Mouse (Mus musculus) intestine, embryonic 14.5 days (tissue): Measurements from ENCODE around the gene Diras1. TPM values are rescaled to one million over a fixed set of nuclear protein-coding genes. Genes with fewer than 3 reads are reported as not detected.
A peak's percentile ranks its signal among the peaks of the same experiment; 100 is the strongest.
"Not testable (repeated sequence)": the region's sequence is repeated elsewhere in the genome, so short reads cannot be mapped to it uniquely, and the experiment has no call there.

Source experiments
- ATAC-seq: fragments of 200-750 bp; cut with Nextera tagmentation; replicated peaks from 2 replicates; pipeline ENCODE4 v1.8.0; 2017; ENCODE audit warnings: low read depth, moderate number of reproducible peaks, moderate TSS enrichment, moderate library complexity; ENCODE audit not compliant: low FRiP score, low TSS enrichment
- DNase-seq: peaks from one replicate; pipeline ENCODE4 v3.0.0-alpha.2; 2018; ENCODE audit warnings: low spot score
- H3K27ac ChIP-seq: fragments of 300-500 bp; sonication (generic); 2 replicates; pipeline ENCODE4 v1.5.1; 2014; ENCODE audit warnings: low read depth, mild to moderate bottlenecking, control low read depth
- H3K27me3 ChIP-seq: fragments of 300-500 bp; sonication (generic); replicated peaks from 2 replicates; pipeline ENCODE4 v1.6.1; 2014; ENCODE audit warnings: low read length, control low read depth; ENCODE audit not compliant: control insufficient read depth, insufficient read depth
- H3K36me3 ChIP-seq: fragments of 300-500 bp; sonication (generic); 2 replicates; pipeline ENCODE4 v1.6.1; 2014; ENCODE audit warnings: low read length, control low read depth; ENCODE audit not compliant: control insufficient read depth, insufficient read depth
- H3K4me1 ChIP-seq: fragments of 300-500 bp; sonication (generic); replicated peaks from 2 replicates; pipeline ENCODE4 v1.6.1; 2014; ENCODE audit warnings: low read length, control low read depth, mixed read lengths; ENCODE audit not compliant: control insufficient read depth, insufficient read depth
- H3K4me2 ChIP-seq: fragments of 300-500 bp; sonication (generic); 2 replicates; pipeline ENCODE4 v1.6.1; 2014; ENCODE audit warnings: low read length
- H3K4me3 ChIP-seq: fragments of 300-500 bp; sonication (generic); 2 replicates; pipeline ENCODE4 v1.5.1; 2014; ENCODE audit warnings: low read depth, low read length, control low read depth, mixed read lengths
- H3K9ac ChIP-seq: fragments of 300-500 bp; sonication (generic); 2 replicates; pipeline ENCODE4 v1.6.1; 2014; ENCODE audit warnings: mild to moderate bottlenecking, low read length
- H3K9me3 ChIP-seq: fragments of 300-500 bp; sonication (generic); 2 replicates; pipeline ENCODE4 v1.6.1; 2016; ENCODE audit warnings: low read length, control low read depth; ENCODE audit not compliant: control insufficient read depth
- WGBS: fragments of 180-500 bp; shearing (Covaris S2); extraction: QIAGEN DNeasy Blood & Tissue Kit; methylation state at CpG from one replicate; pipeline ENCODE4 v1.1.7; 2014; 5-methylcytosine and 5-hydroxymethylcytosine counted together
- polyA plus RNA-seq: library from polyadenylated mRNA; unstranded; fragments of >200 nt; fragmentation: Nextera tagmentation; extraction: Ambion mirVana; gene quantifications from 2 replicates; pipeline ENCODE4 v1.2.1, GENCODE M21; 2014

Diras1 gene
- polyA plus RNA-seq, 1 experiment from 2014 or later = 0.65 TPM

GRCm38 (mm10) chr10:81058896-81059295, 33.4 kb upstream of the Diras1 start:
- Histone ChIP-seq H3K27ac (no peak overlapping the region), H3K36me3 (no peaks in the 10 kb centered on the region), H3K4me1 (peaks cover 13% of the 10 kb centered on the region), H3K9me3 (no peaks in the 10 kb centered on the region), H3K27me3 (no peaks in the 10 kb centered on the region), H3K4me2 (peak overlapping the region; percentile 87), H3K4me3 (peak overlapping the region; percentile 90), H3K9ac (peak overlapping the region; percentile 82)
- 87% methylated on average over 6 of the region's 6 CpGs for WGBS
- ATAC-seq (no peak), DNase-seq (no peak)

DNA sequence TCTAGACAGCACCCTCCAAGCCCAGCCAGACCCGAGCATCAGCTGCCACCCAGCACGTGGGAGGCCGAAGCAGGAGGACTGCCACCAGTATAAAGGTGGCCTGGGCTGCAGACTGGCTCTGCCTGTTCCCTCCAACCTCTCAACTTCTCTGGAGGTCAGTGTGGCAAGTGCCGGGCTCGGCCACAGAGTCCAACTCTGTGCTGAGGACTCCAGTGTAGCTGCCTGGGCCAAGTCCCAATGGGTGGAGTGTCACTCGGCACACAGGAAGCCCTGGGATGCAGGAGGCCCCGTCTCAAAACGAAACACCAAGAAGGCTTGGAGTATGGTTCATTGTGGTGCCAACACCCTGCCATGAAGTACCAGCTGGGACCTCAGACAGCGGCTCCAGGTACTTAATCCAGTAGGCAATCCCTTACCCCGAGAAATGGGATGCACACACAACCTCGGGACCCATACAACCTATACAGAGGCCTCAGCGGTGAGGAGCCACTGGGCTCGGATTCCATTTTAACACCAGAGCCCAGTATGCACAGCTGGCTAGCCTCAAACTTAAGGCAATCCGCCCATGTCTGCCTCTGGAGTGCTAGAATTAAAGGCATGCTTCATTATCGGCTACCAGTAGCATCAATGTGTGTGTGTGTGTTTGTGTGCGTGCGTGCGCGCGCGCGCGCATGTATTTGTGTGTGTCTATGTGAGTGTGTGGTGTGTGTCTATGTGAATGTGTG, 32.1 kb upstream of the Diras1 start:
- H3K4me2 ChIP-seq = no peak overlapping the region
- 0 out of 2 replicates have a peak, but pooled peaks cover under 1% of the 10 kb centered on the region for H3K36me3 ChIP-seq
- no peak overlapping the region for H3K4me3 ChIP-seq
- 93% methylated on average over 23 of the region's 23 CpGs for WGBS
- no peak overlapping the region for H3K9ac ChIP-seq
- DNase-seq (no peak), ATAC-seq (no peak)
- no peaks in the 10 kb centered on the region for H3K9me3 ChIP-seq
- H3K4me1 ChIP-seq = peaks cover 13% of the 10 kb centered on the region
- H3K27me3 ChIP-seq = no peaks in the 10 kb centered on the region
- no peak overlapping the region for H3K27ac ChIP-seq

DNA sequence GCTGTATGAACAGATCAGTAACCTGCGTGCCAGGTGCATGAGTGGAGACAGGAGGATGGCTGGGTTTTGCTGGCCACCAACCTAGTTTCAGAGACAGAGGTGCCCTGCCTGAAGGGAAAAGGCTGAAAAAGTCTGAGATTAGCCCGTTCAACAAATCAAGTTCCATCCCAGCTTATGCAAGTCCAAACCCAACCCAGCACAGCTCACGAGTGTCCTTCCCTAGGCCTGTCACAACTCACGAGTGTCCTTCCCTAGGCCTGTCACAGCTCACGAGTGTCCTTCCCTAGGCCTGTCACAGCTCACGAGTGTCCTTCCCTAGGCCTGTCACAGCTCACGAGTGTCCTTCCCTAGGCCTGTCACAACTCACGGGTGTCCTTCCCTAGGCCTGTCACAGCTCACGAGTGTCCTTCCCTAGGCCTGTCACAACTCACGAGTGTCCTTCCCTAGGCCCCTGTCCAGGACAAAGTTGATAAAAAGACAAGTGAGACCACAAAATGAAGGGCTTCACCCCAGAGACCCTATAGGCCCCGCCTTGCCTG, 30.4 kb upstream of the Diras1 start:
- not testable (repeated sequence) for H3K9me3 ChIP-seq, H3K4me2 ChIP-seq, H3K4me3 ChIP-seq, H3K27ac ChIP-seq, H3K27me3 ChIP-seq, DNase-seq, H3K9ac ChIP-seq, ATAC-seq
- 88% methylated on average over 9 of the region's 11 CpGs for WGBS
- Histone ChIP-seq H3K36me3 (peaks cover 17% of the 10 kb centered on the region), H3K4me1 (peaks cover 13% of the 10 kb centered on the region)

- H3K27me3 ChIP-seq = no peaks in the 10 kb centered on the region
Measured at GRCm38 (mm10) chr10:81055169-81055568, 29.7 kb upstream of the Diras1 start.

GRCm38 (mm10) chr10:81052577-81052976, 27.1 kb upstream of the Diras1 start:
- Histone ChIP-seq H3K4me3 (no peak overlapping the region), H3K27me3 (no peaks in the 10 kb centered on the region), H3K4me1 (no peaks in the 10 kb centered on the region), H3K9ac (no peak overlapping the region), H3K27ac (no peak overlapping the region), H3K36me3 (peaks cover 50% of the 10 kb centered on the region), H3K4me2 (no peak overlapping the region), H3K9me3 (no peaks in the 10 kb centered on the region)
- ATAC-seq (no peak), DNase-seq (no peak)
- WGBS = 91% methylated on average over 5 of the region's 5 CpGs

More at GRCm38 (mm10) chr10:81055169-81055568, 29.7 kb upstream of the Diras1 start:
- ATAC-seq (no peak), DNase-seq (no peak)
- Histone ChIP-seq H3K4me2 (no peak overlapping the region), H3K36me3 (peaks cover 24% of the 10 kb centered on the region), H3K9me3 (no peaks in the 10 kb centered on the region), H3K4me1 (peaks cover 13% of the 10 kb centered on the region), H3K9ac (no peak overlapping the region), H3K27ac (no peak overlapping the region), H3K4me3 (no peak overlapping the region)
- WGBS = 88% methylated on average over 6 of the region's 6 CpGs

DNA sequence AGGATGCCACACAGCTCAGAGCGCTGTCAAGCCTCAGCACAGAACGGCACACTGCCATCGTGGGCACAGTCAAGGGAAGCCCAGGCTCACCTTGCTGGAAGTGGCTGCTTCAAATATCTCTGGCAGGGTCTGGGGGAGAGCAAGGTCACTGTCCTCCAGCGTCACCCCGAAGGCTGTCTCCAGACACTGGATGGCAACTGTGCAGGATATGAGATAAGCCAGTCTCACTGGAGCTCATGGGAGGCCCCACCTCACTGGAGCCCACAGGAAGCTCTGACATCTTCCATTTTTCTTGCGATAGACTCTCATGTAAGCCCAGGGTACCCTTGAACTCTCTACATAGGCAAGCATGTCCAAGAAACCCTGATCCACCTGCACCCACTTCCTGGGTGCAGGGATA, 25.7 kb upstream of the Diras1 start:
- no peaks in the 10 kb centered on the region for H3K9me3 ChIP-seq
- no peak for DNase-seq
- H3K9ac ChIP-seq = no peak overlapping the region
- H3K27ac ChIP-seq = no peak overlapping the region
- ATAC-seq = no peak
- peaks cover 64% of the 10 kb centered on the region for H3K36me3 ChIP-seq
- WGBS = 93% methylated on average over 6 of the region's 6 CpGs
- no peak overlapping the region for H3K4me3 ChIP-seq
- no peak overlapping the region for H3K4me2 ChIP-seq
- no peaks in the 10 kb centered on the region for H3K27me3 ChIP-seq
- no peaks in the 10 kb centered on the region for H3K4me1 ChIP-seq

GRCm38 (mm10) chr10:81050645-81051044, 25.2 kb upstream of the Diras1 start:
- DNase-seq = no peak
- 83% methylated on average over 4 of the region's 4 CpGs for WGBS
- no peaks in the 10 kb centered on the region for H3K9me3 ChIP-seq
- no peak for ATAC-seq
- no peak overlapping the region for H3K9ac ChIP-seq
- no peak overlapping the region for H3K27ac ChIP-seq
- no peaks in the 10 kb centered on the region for H3K4me1 ChIP-seq
- H3K4me3 ChIP-seq = no peak overlapping the region
- H3K4me2 ChIP-seq = no peak overlapping the region
- H3K36me3 ChIP-seq = peaks cover 69% of the 10 kb centered on the region
- H3K27me3 ChIP-seq = no peaks in the 10 kb centered on the region

- H3K4me1 ChIP-seq, ATAC-seq, H3K27ac ChIP-seq, DNase-seq, H3K4me3 ChIP-seq, H3K9ac ChIP-seq, H3K4me2 ChIP-seq, H3K27me3 ChIP-seq, H3K9me3 ChIP-seq: not testable (repeated sequence)
- WGBS = 91% methylated on average over 14 of the region's 14 CpGs
- H3K36me3 ChIP-seq = peaks cover 82% of the 10 kb centered on the region
Measured at GRCm38 (mm10) chr10:81045246-81045645, 19.8 kb upstream of the Diras1 start.
